Mouse (Mus musculus) heart, adult 9 months (tissue): ENCODE data around the gene Pdcd11.
A peak's percentile ranks its signal among the peaks of the same experiment; 100 is the strongest.

Experiments
- DNase-seq, 2 experiments: peaks; one replicate each; pipeline ENCODE4 v3.0.0; 2022; ENCODE audit warnings: low spot score in 2 of 2

Pdcd11 gene

GRCm38 (mm10) chr19:47090550-47091156 lies at the start of gene Pdcd11, which contains the start of gene Usmg5:
Gene Pdcd11, plus strand, starts transcription at chr19:47090768.
Gene Usmg5, minus strand, starts transcription at chr19:47090647.
- peak; percentile 96 for DNase-seq

- no peak for DNase-seq
Measured at GRCm38 (mm10) chr19:47043608-47044007, 47.0 kb upstream of the Pdcd11 start.

GRCm38 (mm10) chr19:47046343-47046742 lies 44.2 kb upstream of the Pdcd11 start:
- DNase-seq = no peak

- DNase-seq = no peak
Measured at GRCm38 (mm10) chr19:47047236-47047833, 43.2 kb upstream of the Pdcd11 start.

GRCm38 (mm10) chr19:47049061-47049460 lies 41.5 kb upstream of the Pdcd11 start:
- DNase-seq = no peak

GRCm38 (mm10) chr19:47049840-47050239 lies 40.7 kb upstream of the Pdcd11 start:
- DNase-seq = no peak

- peak; percentile 56 to 63 for DNase-seq
Measured at GRCm38 (mm10) chr19:47050271-47051032, 40.1 kb upstream of the Pdcd11 start, which contains the start of gene Pcgf6. Gene Pcgf6, minus strand, starts transcription at chr19:47050906.

GRCm38 (mm10) chr19:47052927-47053326 lies 37.6 kb upstream of the Pdcd11 start:
- DNase-seq = no peak

GRCm38 (mm10) chr19:47053471-47053870 lies 37.1 kb upstream of the Pdcd11 start:
- no peak for DNase-seq

GRCm38 (mm10) chr19:47057684-47058083 lies 32.9 kb upstream of the Pdcd11 start:
- no peak for DNase-seq

GRCm38 (mm10) chr19:47065860-47066259 lies 24.7 kb upstream of the Pdcd11 start:
- DNase-seq = no peak

- DNase-seq = peak; percentile 94 to 97
Measured at GRCm38 (mm10) chr19:47067096-47067882, 23.3 kb upstream of the Pdcd11 start, which contains the start of gene Taf5. Gene Taf5, plus strand, starts transcription at chr19:47067746.

GRCm38 (mm10) chr19:47067924-47068611 lies 22.5 kb upstream of the Pdcd11 start:
- DNase-seq = peak; percentile 82 to 84

- peak; percentile 11 to 15 for DNase-seq
Measured at GRCm38 (mm10) chr19:47088226-47088625, 2.3 kb upstream of the Pdcd11 start.

GRCm38 (mm10) chr19:47089718-47090525 lies 646 bp upstream of the Pdcd11 start:
- no peak for DNase-seq

- no peak for DNase-seq
Measured at GRCm38 (mm10) chr19:47101080-47101479, 10.5 kb downstream of the Pdcd11 start.

- no peak for DNase-seq
Measured at GRCm38 (mm10) chr19:47104641-47105271, 14.2 kb downstream of the Pdcd11 start.

- no peak for DNase-seq
Measured at GRCm38 (mm10) chr19:47118634-47119033, 28.1 kb downstream of the Pdcd11 start.

- no peak for DNase-seq
Measured at GRCm38 (mm10) chr19:47121054-47121453, 30.5 kb downstream of the Pdcd11 start.

- DNase-seq = no peak
Measured at GRCm38 (mm10) chr19:47122802-47123201, 32.2 kb downstream of the Pdcd11 start.
